Mouse (Mus musculus) thymus, postnatal 0 days (tissue): ENCODE measurements at regions not wholly inside any gene's neighbourhood (a gene's known extent, or its start where the extent isn't known, plus 50 kb on each side); places are given as distances from the start of the nearest gene placed in this dataset.

Experiments
- DNase-seq: peaks from one replicate; pipeline ENCODE4 v3.0.0-alpha.2; 2015; ENCODE audit warnings: low spot score

GRCm38 (mm10) chr19:14035371-14035770, 122.0 kb downstream of the Olfr1505 start:
- DNase-seq = no peak

GRCm38 (mm10) chr19:14035785-14036184, 122.5 kb downstream of the Olfr1505 start:
- no peak for DNase-seq

DNA sequence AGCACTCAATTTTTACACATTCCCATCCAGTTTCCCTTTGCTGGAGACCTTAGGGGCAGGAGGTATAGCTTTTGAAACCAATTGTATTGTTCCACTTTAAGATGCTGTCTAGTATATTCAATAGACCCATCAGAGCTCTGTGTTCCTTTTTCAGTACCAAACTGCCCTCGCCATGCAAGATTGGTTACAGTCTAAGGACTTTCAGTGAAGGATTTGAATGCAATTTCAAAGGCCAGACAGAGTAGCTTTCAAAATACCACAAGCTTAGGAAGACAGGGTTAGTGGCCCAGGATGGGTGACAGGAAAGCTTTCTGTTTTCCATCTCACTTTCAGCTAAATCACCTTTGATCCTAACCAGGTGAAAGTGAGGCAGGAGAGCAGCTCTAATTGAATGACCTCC, 123.4 kb downstream of the Olfr1505 start:
- DNase-seq = no peak

GRCm38 (mm10) chr19:14042753-14043152, 129.4 kb downstream of the Olfr1505 start:
- DNase-seq = no peak

DNA sequence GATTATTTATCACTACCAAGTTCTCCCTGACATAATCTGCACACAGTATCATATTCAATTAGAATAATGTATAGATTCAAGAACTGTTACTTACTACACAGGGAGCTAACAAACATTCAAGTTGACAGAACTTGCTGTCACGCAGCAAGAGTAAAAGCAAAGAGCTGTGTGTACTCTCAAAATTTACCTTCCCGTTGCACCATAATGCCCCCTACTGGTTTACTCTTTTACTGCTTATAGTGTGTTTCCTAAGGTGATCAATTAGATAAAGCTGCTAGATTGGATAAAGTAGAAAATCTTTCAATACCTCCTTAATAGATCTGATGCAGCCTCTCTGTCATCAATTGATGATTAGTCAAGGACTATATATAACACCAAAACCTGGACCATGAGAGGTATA, 132.1 kb downstream of the Olfr1505 start:
- no peak for DNase-seq

- DNase-seq = no peak
These were observed 138.7 kb downstream of the Olfr1505 start for GRCm38 (mm10) chr19:14052052-14052451.

- peak; percentile 14 for DNase-seq
These were observed 167.2 kb downstream of the Olfr1505 start for GRCm38 (mm10) chr19:14080538-14080937.

DNA sequence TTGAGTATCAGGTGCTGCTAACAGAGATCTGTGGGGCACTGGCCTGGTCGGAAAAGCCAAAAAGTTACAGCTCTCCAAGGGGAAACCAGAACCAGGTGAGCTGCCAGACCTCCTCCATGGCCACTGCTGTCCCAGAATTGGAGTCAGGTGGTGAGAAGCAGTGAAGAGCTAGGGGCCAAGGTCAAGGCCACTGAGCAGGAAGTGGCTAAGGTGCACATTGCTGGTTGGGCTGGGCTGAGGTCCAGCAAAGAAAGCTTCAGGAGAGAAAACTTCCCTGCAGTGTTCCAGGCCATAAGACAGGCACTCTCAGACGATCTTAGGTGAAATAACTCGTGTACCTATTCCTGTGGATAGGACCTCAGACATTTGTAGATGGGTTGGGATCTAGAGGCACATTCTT, 171.4 kb downstream of the Olfr1505 start:
- no peak for DNase-seq

DNA sequence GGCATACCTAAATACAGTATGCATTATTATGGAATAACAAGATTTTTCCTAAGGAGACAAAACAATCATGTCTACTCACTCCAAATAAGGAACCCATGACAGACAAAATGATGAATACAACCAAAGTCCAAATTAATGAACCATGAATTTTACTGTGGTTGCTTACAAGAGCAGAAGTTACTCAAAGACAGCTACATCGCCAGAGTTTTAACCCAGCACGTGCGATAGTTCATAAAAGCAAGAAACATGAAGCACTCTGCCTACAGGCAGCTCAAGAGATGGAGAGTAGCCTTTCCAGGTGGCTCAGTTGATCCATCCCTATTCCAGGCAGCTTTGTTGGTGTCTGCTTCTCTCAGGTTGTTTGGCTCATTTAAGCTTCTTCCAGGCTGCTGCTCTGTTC, 176.8 kb downstream of the Olfr1505 start:
- no peak for DNase-seq

- no peak for DNase-seq
These were observed 180.9 kb downstream of the Olfr1505 start for GRCm38 (mm10) chr19:14094191-14094590.

DNA sequence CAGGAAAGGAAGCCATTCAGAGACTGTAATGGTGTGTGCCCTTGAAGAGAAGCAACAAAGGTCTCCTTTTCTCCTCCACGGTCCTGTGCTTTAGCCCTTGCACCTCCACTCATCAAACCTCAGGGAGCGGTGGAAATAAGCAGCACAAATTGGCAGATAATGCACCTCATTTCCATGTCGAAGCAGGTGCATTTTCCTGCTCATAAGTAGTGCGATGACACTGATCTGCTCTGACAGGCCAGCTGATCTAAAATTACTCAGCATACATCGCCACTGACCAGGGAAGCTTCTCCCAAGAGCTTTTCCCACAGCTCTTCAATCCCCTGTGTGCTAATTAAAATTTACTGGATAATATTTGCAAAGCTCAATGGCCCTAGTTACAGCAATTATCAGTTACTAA, 182.9 kb downstream of the Olfr1505 start:
- no peak for DNase-seq

DNA sequence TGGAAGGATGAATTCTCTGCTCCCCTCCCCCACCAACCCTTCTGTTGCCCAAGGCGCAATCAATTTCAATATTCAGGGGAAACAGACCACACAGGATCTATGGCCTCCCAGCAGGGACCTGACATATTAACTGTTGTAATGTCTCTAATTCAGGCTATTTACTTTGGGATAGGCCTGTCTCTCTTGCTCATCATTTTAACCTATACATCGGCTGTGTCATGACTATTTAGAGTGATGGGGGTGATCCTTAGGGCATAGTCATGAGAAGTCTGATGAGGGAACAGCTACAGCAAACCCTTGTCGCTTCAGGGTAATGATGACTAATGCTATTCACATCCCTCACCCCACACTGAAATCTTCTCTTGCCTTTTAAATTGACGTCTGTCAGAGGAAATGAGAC, 195.8 kb downstream of the Olfr1505 start:
- no peak for DNase-seq

DNA sequence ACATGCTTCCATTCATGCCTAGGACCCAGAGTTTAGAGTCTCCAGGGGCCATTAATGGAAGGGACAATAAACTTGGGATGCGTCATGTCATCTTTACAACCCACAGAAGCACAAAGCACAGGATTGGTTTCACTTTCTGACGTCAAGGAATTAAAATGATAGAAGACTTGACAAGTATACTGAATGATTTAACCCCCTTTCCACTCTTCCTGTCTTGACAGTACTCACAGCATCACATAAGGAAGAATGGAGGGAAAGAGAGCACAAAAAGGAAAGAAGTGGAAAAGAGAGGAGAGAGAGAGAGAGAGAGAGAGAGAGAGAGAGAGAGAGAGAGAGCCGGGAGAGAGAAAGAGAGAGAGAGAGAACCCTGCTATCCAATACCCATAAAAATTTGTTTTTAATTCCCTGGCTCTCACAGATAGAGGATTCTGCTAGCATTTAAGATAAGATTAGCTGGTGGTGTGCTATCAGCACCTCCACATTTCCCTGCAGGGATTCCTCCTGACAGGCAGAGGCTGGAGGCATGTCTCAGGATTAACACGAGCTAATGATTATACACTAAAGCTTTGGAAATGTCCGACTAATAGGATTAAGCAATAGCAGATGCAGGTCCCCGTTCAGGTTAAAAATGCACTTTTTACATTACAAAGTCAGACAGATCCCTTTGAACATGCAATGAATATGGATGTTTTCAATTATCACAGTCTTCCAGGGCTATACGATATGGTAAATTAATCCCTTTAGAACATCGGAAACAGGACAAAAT, 210.2 kb downstream of the Olfr1505 start:
- no peak for DNase-seq

- DNase-seq = no peak
These were observed 211.0 kb downstream of the Olfr1505 start for GRCm38 (mm10) chr19:14124250-14124827.

DNA sequence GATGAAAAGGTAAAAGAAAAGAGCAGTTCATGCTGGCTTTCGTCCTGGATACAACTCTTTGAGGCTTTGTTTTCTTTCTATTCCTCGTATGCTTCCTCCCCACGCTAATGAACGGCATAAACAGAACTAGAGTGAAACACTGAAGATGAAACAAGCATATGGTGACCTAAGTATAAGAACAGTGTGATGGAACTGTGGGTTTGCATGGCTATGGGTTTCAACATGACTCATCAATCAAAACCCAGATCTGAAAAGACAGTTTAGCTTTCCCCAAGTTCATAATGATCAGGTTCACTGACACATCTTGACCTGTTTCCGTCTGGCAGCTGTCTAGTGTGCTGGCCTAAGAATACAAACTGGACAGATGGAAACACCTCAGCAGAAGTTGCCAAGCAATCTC, 211.7 kb downstream of the Olfr1505 start:
- no peak for DNase-seq

- DNase-seq = no peak
These were observed 215.3 kb downstream of the Olfr1505 start for GRCm38 (mm10) chr19:14128397-14129209.

GRCm38 (mm10) chr19:14161217-14161616, 247.9 kb downstream of the Olfr1505 start:
- no peak for DNase-seq

GRCm38 (mm10) chr19:14162773-14163172, 249.4 kb downstream of the Olfr1505 start:
- no peak for DNase-seq

DNA sequence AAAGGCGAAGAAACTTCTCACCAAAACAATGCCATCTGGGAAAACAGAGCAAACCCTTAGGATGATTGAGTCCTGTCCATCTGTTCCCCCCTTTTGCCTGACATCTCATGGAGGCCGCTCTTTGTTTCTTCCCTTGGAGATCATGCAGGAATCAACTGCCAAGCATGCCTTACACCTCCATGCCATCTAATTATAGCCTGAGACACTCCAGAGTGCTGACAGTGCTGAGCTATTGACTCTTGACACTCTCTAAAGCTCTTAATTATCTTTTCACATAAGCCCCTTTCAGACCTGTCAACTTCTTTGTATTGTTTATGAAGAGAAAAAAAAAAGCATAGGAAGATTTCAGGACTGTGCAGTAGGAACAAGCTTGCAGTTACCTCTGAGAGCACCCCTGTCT, 252.4 kb downstream of the Olfr1505 start:
- no peak for DNase-seq

- DNase-seq = no peak
These were observed 266.9 kb downstream of the Olfr1505 start for GRCm38 (mm10) chr19:14180244-14180643.

DNA sequence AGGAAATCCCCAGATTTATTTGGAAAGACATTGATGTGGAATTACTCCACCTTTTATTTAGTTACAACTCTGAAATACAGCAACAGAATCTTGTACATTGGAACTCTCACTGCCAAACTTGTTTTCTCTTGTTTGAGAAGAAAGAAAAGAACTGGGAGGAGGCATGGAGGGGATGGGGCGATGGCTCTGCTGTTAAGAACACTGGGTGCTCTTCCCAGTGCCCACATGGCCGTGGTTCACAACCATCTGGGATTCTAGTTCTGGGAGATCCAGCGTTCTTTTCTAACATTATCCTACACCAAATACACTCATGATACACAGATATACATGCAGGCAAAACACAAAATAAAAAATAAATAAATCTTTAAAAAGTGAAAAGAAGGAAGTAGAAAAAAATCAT, 267.6 kb downstream of the Olfr1505 start:
- no peak for DNase-seq

- DNase-seq = no peak
These were observed 268.5 kb downstream of the Olfr1505 start for GRCm38 (mm10) chr19:14181661-14182415.
